Mouse (Mus musculus) kidney, embryonic 14.5 days (tissue): ENCODE data around the gene Mical2. TPM values are rescaled to one million over a fixed set of nuclear protein-coding genes. Genes with fewer than 3 reads are reported as not detected.
A peak's percentile ranks its signal among the peaks of the same experiment; 100 is the strongest.

Experiments
- ATAC-seq: fragments of 200-750 bp; cut with Nextera tagmentation; 2 replicates; pipeline ENCODE4 v1.8.0; 2017; ENCODE audit warnings: moderate number of reproducible peaks, mild to moderate bottlenecking, moderate TSS enrichment, moderate library complexity; ENCODE audit not compliant: low FRiP score, low TSS enrichment
- H3K27ac ChIP-seq: fragments of 300-500 bp; sonication (generic); 2 replicates; pipeline ENCODE4 v1.5.1; 2014; ENCODE audit warnings: low read depth, mild to moderate bottlenecking, low read length, moderate library complexity, mixed read lengths
- H3K27me3 ChIP-seq: fragments of 300-500 bp; sonication (generic); 2 replicates; pipeline ENCODE4 v1.6.1; 2014; ENCODE audit warnings: mild to moderate bottlenecking, low read length; ENCODE audit not compliant: control insufficient read depth, insufficient read depth
- H3K36me3 ChIP-seq: fragments of 300-500 bp; sonication (generic); 2 replicates; pipeline ENCODE4 v1.6.1; 2014; ENCODE audit warnings: low read length, mixed read lengths; ENCODE audit not compliant: control insufficient read depth, insufficient read depth
- H3K4me1 ChIP-seq: fragments of 300-500 bp; sonication (generic); 2 replicates; pipeline ENCODE4 v1.6.1; 2014; ENCODE audit warnings: low read length, mixed read lengths; ENCODE audit not compliant: control insufficient read depth, insufficient read depth
- H3K4me2 ChIP-seq: fragments of 300-500 bp; sonication (generic); replicated peaks from 2 replicates; pipeline ENCODE4 v1.6.1; 2014; ENCODE audit warnings: low read depth, mild to moderate bottlenecking, low read length
- H3K4me3 ChIP-seq: fragments of 300-500 bp; sonication (generic); 2 replicates; pipeline ENCODE4 v1.5.1; 2014; ENCODE audit warnings: mild to moderate bottlenecking, low read length
- H3K9ac ChIP-seq: fragments of 300-500 bp; sonication (generic); 2 replicates; pipeline ENCODE4 v1.6.1; 2014; ENCODE audit warnings: low read depth, mild to moderate bottlenecking, low read length, moderate library complexity
- H3K9me3 ChIP-seq: fragments of 300-500 bp; sonication (generic); 2 replicates; pipeline ENCODE4 v1.6.1; 2016; ENCODE audit warnings: low read length; ENCODE audit not compliant: control insufficient read depth
- WGBS: fragments of 180-500 bp; shearing (Covaris S2); extraction: QIAGEN DNeasy Blood & Tissue Kit; methylation state at CpG from one replicate; pipeline ENCODE4 v1.1.7; 2014; 5-methylcytosine and 5-hydroxymethylcytosine counted together
- polyA plus RNA-seq: library from polyadenylated mRNA; unstranded; fragments of >200 nt; fragmentation: Nextera tagmentation; extraction: Ambion mirVana; gene quantifications from 2 replicates; pipeline ENCODE4 v1.2.1, GENCODE M21; 2014

Gene Mical2
- polyA plus RNA-seq, 1 experiment from 2014 or later, result 7.7 TPM

DNA sequence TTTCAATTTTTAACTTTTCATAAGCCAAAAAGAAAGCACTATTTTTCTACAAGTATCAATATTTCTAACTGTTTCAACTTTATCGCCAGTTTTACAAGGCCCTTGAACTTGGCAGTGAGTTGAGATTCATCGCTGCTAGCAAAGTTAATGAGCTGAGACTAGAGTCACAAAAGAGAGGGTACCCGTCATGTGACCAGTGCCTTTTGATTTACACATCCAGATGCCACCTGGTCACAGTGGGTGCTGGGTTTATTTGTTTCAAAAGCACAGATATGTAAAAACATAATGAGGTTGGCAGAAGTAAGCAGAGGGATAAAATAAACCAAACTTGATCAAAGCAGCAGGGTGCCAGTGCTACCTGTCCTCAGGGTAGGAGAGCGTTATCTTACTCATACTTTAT, 126.3 kb downstream of the Mical2 start:
- no peak overlapping the region for H3K4me3 ChIP-seq
- H3K27me3 ChIP-seq, result no peaks in the 10 kb centered on the region
- WGBS, result 33% methylated on average over 4 of the region's 4 CpGs

DNA sequence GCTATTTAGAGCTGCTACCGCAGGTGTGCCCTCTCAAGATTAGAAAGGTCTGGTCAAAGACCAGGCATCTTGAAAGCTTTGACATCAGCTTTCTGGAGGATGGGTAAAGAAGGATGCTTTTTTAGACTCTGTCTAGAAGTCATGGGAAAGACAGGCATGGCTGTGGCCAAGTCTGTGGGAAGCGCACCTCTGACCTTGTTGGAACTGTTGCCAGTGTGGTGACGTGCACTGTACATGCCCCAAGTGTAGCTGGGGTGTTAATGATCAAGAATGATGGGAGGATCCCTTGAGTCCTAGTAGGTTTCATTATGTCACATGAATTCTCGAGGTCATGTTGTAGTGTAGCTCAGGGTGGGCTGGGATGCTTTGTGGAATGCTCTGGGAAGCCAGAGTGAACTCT, 127.4 kb downstream of the Mical2 start:
- ATAC-seq, result no peak
- Histone ChIP-seq H3K9me3 (no peaks in the 10 kb centered on the region), H3K27ac (no peak overlapping the region), H3K9ac (no peak overlapping the region), H3K27me3 (no peaks in the 10 kb centered on the region), H3K4me1 (peaks cover 25% of the 10 kb centered on the region), H3K36me3 (no peaks in the 10 kb centered on the region), H3K4me3 (no peak overlapping the region), H3K4me2 (no peak overlapping the region)
- WGBS, result 72% methylated on average over 4 of the region's 4 CpGs

More for the DNA sequence above, 126.3 kb downstream of the Mical2 start:
- Histone ChIP-seq H3K4me2 (no peak overlapping the region), H3K36me3 (no peaks in the 10 kb centered on the region), H3K27ac (no peak overlapping the region), H3K9ac (no peak overlapping the region), H3K4me1 (peaks cover 25% of the 10 kb centered on the region), H3K9me3 (no peaks in the 10 kb centered on the region)
- no peak for ATAC-seq

DNA sequence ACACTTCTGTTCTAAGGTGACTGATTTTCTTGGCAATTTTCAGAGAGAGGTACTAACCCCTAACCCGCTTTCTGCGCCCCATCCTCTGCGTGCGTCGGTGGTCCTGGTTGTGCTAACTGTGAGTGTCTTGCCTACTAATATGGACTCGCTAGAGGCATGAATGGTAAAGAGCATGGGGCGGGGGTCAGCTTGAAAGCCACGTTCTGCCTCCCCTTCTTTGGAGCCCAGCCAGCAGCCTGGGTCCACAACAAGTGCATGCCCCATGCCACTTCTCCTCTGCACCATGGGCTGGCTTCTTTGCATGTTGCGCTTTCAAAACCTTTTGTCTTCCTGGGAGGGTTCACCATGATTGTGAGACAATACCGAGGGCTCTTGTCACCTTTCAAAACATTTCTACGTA, 128.3 kb downstream of the Mical2 start:
- H3K4me2 ChIP-seq, result no peak overlapping the region
- no peaks in the 10 kb centered on the region for H3K27me3 ChIP-seq
- no peak overlapping the region for H3K4me3 ChIP-seq
- H3K36me3 ChIP-seq, result no peaks in the 10 kb centered on the region
- H3K9ac ChIP-seq, result no peak overlapping the region
- no peaks in the 10 kb centered on the region for H3K9me3 ChIP-seq
- no peak for ATAC-seq
- WGBS, result 88% methylated on average over 11 of the region's 11 CpGs
- H3K4me1 ChIP-seq, result peaks cover 25% of the 10 kb centered on the region
- H3K27ac ChIP-seq, result no peak overlapping the region

DNA sequence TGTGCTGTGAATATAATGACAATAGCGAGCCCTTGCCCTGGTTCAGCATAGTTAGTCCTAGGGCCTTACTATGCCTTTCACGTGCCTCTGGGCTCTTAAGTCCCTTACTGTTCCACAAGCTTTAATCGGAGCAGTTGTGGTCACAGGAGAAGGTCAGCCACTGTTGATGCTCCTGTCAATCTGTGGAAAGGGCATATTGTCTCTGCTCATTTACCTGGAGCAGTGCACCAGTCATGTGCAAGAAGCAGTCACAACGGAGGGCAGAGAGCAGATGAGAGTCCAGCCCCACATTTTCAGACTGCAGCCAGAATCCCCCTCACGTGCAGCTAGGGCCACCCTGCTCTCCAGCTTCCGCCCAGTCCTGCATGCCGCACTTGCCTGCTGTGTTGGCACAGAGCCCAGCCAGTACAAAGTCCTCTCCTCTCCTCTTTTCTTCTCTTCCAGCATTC, 128.9 kb downstream of the Mical2 start:
- ATAC-seq, result peak; percentile 70
- Histone ChIP-seq H3K27ac (no peak overlapping the region), H3K27me3 (no peaks in the 10 kb centered on the region), H3K36me3 (no peaks in the 10 kb centered on the region), H3K9me3 (no peaks in the 10 kb centered on the region), H3K4me3 (no peak overlapping the region), H3K9ac (no peak overlapping the region), H3K4me1 (peaks cover 25% of the 10 kb centered on the region), H3K4me2 (no peak overlapping the region)
- 20% methylated on average over 7 of the region's 7 CpGs for WGBS

DNA sequence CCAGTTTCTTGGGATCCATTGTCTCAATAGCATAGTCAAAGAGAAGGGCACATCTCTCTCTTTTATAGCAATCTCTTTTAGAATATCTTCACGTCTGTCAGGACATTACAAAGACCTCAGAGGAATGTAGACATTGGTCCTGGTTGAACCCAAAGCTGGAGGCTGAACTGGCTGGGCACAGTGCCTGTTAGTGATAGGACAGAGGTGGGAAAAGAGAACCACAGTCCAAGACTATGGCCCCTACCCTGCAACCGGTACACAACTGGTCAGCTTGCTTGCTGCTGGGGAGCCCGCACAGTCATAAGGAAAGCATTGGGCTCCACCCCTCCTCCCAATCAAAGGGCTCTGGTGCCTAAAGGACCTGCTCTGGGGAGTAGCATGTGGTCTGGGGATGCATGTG, 133.9 kb downstream of the Mical2 start:
- Histone ChIP-seq H3K4me3 (no peak overlapping the region), H3K4me1 (peaks cover 5% of the 10 kb centered on the region; the same call in 1 of the 2 replicates), H3K4me2 (no peak overlapping the region), H3K9me3 (no peaks in the 10 kb centered on the region), H3K27me3 (no peaks in the 10 kb centered on the region; the same call in 1 of the 2 replicates), H3K9ac (no peak overlapping the region), H3K36me3 (no peaks in the 10 kb centered on the region), H3K27ac (no peak overlapping the region)
- no peak for ATAC-seq
- 82% methylated on average over 3 of the region's 3 CpGs for WGBS

DNA sequence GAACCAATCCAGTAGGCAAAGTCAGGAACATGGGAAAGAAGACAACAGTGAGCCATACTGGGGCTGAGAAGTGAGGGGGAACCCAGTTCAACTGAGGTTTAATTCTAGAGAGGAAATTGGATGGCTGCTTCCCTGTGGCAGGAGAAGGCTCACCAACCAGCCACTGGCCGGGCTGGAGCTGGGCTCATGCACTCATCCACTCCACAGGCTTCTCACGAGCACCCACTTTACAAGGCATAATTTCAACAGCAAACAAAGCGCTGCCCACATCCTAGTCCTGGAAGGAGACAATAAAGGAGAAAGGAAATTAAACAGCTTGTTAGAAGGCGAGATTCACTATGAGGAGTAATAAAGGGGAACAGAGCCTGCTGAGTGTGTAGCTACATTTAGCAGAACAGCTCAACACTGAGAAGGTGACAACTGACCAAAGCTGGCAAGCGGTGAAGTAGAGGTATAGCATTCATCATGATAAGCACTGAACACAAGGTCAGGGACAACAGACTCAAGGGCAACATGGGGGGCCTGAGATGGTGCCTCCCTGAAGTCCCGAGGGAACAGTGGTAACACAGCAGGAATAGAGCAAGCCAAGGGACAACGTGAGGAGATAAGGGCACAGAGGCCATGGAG, 137.0 kb downstream of the Mical2 start:
- ATAC-seq, result no peak
- H3K4me2 ChIP-seq, result no peak overlapping the region
- no peak overlapping the region for H3K27ac ChIP-seq

DNA sequence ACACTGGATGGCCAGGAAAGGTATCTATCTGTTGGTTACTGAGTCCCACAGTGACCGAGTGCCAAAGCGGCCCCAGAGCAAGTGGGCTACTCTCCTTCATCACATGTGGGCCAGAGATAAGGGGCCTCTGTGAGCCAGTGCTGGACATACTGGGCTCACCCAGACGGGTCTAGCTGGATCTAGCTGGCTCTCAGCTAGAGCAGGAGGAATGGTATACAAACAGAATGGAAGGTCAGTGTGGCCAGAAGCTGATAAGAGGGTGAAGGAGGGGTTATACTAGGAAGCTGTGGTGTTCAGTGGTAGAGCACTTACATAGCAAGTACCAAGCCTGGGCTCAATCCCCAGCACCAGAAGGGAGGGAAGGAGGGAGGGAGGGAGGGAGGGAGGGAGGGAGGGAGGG, 140.2 kb downstream of the Mical2 start:
- 81% methylated on average over 3 of the region's 3 CpGs for WGBS
- H3K27me3 ChIP-seq, result no peaks in the 10 kb centered on the region; the same call in 1 of the 2 replicates
- no peak for ATAC-seq

More for the DNA sequence above, 137.0 kb downstream of the Mical2 start:
- WGBS, result 62% methylated on average over 7 of the region's 7 CpGs
- H3K9ac ChIP-seq, result no peak overlapping the region
- no peak overlapping the region for H3K4me3 ChIP-seq
- H3K27me3 ChIP-seq, result no peaks in the 10 kb centered on the region; the same call in 1 of the 2 replicates
- H3K4me1 ChIP-seq, result no peaks in the 10 kb centered on the region
- no peaks in the 10 kb centered on the region for H3K9me3 ChIP-seq
- no peaks in the 10 kb centered on the region for H3K36me3 ChIP-seq

DNA sequence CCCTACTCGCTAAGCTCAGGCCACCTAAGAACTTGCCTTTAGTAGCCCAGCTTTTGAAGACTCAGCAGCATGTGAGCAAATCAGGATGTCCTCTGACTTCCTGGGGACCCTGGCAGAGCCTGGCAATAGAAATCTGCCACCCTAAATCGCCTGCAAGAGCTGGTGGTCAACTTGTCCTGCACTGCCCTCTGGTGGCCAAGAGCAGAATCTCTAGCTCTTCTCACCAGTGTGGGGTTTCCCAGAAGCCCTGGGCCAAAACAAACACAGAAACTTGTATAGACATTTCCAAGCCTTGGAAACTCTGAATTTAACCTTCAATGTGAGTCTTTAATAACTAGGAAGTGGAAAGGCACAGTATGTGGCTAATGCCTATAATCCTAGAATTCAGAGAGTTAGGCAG, 143.4 kb downstream of the Mical2 start:
- Histone ChIP-seq H3K4me1 (no peaks in the 10 kb centered on the region), H3K27me3 (no peaks in the 10 kb centered on the region), H3K9ac (no peak overlapping the region), H3K9me3 (no peaks in the 10 kb centered on the region), H3K36me3 (no peaks in the 10 kb centered on the region), H3K27ac (no peak overlapping the region), H3K4me3 (no peak overlapping the region), H3K4me2 (no peak overlapping the region)
- WGBS, result 39% methylated on average over 2 of the region's 2 CpGs
- ATAC-seq, result peak; percentile 38; the same call in 1 of the 2 replicates

More for the DNA sequence above, 140.2 kb downstream of the Mical2 start:
- Histone ChIP-seq H3K9me3 (no peaks in the 10 kb centered on the region), H3K4me2 (no peak overlapping the region), H3K4me3 (no peak overlapping the region), H3K27ac (no peak overlapping the region), H3K9ac (no peak overlapping the region), H3K4me1 (no peaks in the 10 kb centered on the region), H3K36me3 (no peaks in the 10 kb centered on the region)

DNA sequence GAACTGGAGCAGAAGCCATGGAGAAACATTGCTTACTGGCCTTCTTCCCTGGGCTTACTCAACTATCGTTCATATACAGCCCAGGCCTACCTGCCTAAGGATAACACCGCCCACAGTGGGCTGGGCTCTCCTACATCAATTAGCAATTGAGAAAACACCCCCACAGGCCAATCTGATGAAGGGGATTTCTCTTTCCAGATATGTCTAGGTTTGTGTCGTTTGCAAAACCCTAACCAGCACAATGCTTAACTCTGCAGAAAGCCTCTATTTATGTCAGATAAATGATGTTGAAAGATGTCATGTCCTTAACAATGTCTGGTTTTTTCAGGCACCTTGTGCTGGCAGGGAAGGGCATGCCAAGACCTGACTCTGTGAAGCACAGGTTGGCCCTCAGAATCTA, 144.3 kb downstream of the Mical2 start:
- no peak for ATAC-seq
- Histone ChIP-seq H3K36me3 (no peaks in the 10 kb centered on the region), H3K4me3 (no peak overlapping the region), H3K4me2 (no peak overlapping the region), H3K9ac (no peak overlapping the region), H3K9me3 (no peaks in the 10 kb centered on the region), H3K4me1 (no peaks in the 10 kb centered on the region), H3K27ac (no peak overlapping the region), H3K27me3 (no peaks in the 10 kb centered on the region)
- 84% methylated on average over 3 of the region's 3 CpGs for WGBS
